Mouse (Mus musculus) 3T3-L1 (cell line): Measurements from ENCODE around the gene Bach1.
"Not testable (repeated sequence)": the region's sequence is repeated elsewhere in the genome, so short reads cannot be mapped to it uniquely, and the experiment has no call there.

Experiments
- DNase-seq: peaks from one replicate; pipeline ENCODE4 v3.0.0-alpha.2; 2015; ENCODE audit warnings: low read depth, low spot score

Gene Bach1

GRCm38 (mm10) chr16:87680912-87681634 lies 17.7 kb upstream of the Bach1 start:
- no peak for DNase-seq

- no peak for DNase-seq
Measured at GRCm38 (mm10) chr16:87681848-87682247, 16.9 kb upstream of the Bach1 start.

GRCm38 (mm10) chr16:87686458-87686857 lies 12.3 kb upstream of the Bach1 start:
- no peak for DNase-seq

- DNase-seq, result no peak
Measured at GRCm38 (mm10) chr16:87687346-87687745, 11.4 kb upstream of the Bach1 start.

GRCm38 (mm10) chr16:87688328-87688727 lies 10.4 kb upstream of the Bach1 start:
- not testable (repeated sequence) for DNase-seq

- DNase-seq, result peak; percentile 74
Measured at GRCm38 (mm10) chr16:87688823-87689222, 9.9 kb upstream of the Bach1 start.

- DNase-seq, result peak; percentile 70
Measured at GRCm38 (mm10) chr16:87689225-87689624, 9.5 kb upstream of the Bach1 start.

GRCm38 (mm10) chr16:87690506-87690905 lies 8.2 kb upstream of the Bach1 start:
- no peak for DNase-seq

- DNase-seq, result no peak
Measured at GRCm38 (mm10) chr16:87691102-87691501, 7.6 kb upstream of the Bach1 start.

GRCm38 (mm10) chr16:87692591-87692990 lies 6.2 kb upstream of the Bach1 start:
- no peak for DNase-seq

- DNase-seq, result no peak
Measured at GRCm38 (mm10) chr16:87697707-87698365, 909 bp upstream of the Bach1 start.

- DNase-seq, result peak; percentile 75
Measured at GRCm38 (mm10) chr16:87699306-87699692, 554 bp downstream of the Bach1 start.

GRCm38 (mm10) chr16:87699693-87700394 lies 1.1 kb downstream of the Bach1 start:
- peak; percentile 97 for DNase-seq

GRCm38 (mm10) chr16:87700395-87700765 lies 1.6 kb downstream of the Bach1 start:
- no peak for DNase-seq

- no peak for DNase-seq
Measured at GRCm38 (mm10) chr16:87701891-87702290, 3.1 kb downstream of the Bach1 start.

GRCm38 (mm10) chr16:87702881-87703280 lies 4.1 kb downstream of the Bach1 start:
- DNase-seq, result no peak

GRCm38 (mm10) chr16:87704225-87704624 lies 5.5 kb downstream of the Bach1 start:
- no peak for DNase-seq

GRCm38 (mm10) chr16:87705892-87706589 lies 7.3 kb downstream of the Bach1 start:
- DNase-seq, result no peak

GRCm38 (mm10) chr16:87707335-87707734 lies 8.6 kb downstream of the Bach1 start:
- no peak for DNase-seq

GRCm38 (mm10) chr16:87708570-87708969 lies 9.8 kb downstream of the Bach1 start:
- no peak for DNase-seq

GRCm38 (mm10) chr16:87709144-87709543 lies 10.4 kb downstream of the Bach1 start:
- DNase-seq, result no peak

GRCm38 (mm10) chr16:87709971-87710370 lies 11.2 kb downstream of the Bach1 start:
- DNase-seq, result no peak
